In the genomic region with DNA sequence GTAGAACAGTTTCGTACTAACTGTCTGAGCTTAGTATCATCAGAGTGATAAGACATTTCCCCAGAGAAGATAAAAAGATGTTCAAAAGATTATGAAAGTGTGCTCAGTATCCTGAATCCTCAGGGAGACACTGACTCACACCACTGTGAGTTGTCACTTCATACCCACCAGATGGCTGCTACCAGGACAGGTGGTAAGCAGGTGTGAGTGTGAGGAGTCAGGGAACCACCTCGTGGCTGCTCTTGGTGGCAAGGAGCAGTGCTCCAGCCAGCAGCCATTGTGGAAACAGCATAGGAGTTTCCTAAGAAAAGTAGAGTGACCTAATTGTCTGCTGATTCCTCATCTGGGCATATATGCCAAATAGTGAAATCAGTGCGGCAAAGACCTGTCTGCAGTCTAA, we compare ENCODE assay signal across 24 mouse cellular contexts.
"Had no signal": no experiment of that assay in that cellular context is flagged by ENCODE, and none has a peak within 500 bp of the region (broad histone marks: within the 10 kb centered on the region; RNA-seq: fewer than 3 reads in every experiment).

No protein-coding gene starts in this region.

- H3K4me3 ChIP-seq: embryonic facial prominence, embryonic 10.5 days; embryonic facial prominence, embryonic 12.5 days; embryonic facial prominence, embryonic 13.5 days; embryonic facial prominence, embryonic 15.5 days; erythroblast, embryonic 14.5 days; forebrain, embryonic 10.5 days; forebrain, embryonic 12.5 days; forebrain, embryonic 13.5 days; forebrain, embryonic 15.5 days; gastrocnemius, adult 2 months; heart, adult 2 months had no signal

- H3K27me3 ChIP-seq: embryonic facial prominence, embryonic 12.5 days; embryonic facial prominence, embryonic 13.5 days; embryonic facial prominence, embryonic 15.5 days; forebrain, embryonic 12.5 days; forebrain, embryonic 13.5 days; forebrain, embryonic 15.5 days had no signal

- H3K9me3 ChIP-seq: embryonic facial prominence, embryonic 10.5 days; embryonic facial prominence, embryonic 12.5 days; embryonic facial prominence, embryonic 13.5 days; embryonic facial prominence, embryonic 15.5 days; forebrain, embryonic 10.5 days; forebrain, embryonic 12.5 days; forebrain, embryonic 13.5 days; forebrain, embryonic 15.5 days had no signal

- H3K4me1 ChIP-seq: embryonic facial prominence, embryonic 10.5 days; embryonic facial prominence, embryonic 12.5 days; embryonic facial prominence, embryonic 13.5 days; embryonic facial prominence, embryonic 15.5 days had no signal

- H3K36me3 ChIP-seq: embryonic facial prominence, embryonic 10.5 days; embryonic facial prominence, embryonic 12.5 days; embryonic facial prominence, embryonic 13.5 days; embryonic facial prominence, embryonic 15.5 days; forebrain, embryonic 10.5 days; forebrain, embryonic 12.5 days; forebrain, embryonic 15.5 days had no signal

- H3K27ac ChIP-seq: embryonic facial prominence, embryonic 10.5 days; embryonic facial prominence, embryonic 12.5 days; embryonic facial prominence, embryonic 13.5 days; embryonic facial prominence, embryonic 15.5 days; forebrain, embryonic 10.5 days; forebrain, embryonic 12.5 days; forebrain, embryonic 13.5 days; forebrain, embryonic 15.5 days; gastrocnemius, adult 2 months; heart, adult 2 months had no signal

- DNase-seq: cerebellum, adult 8-10 months; cerebellum, adult 9-10 months; cerebellum, adult 9-11 months; cerebellum, postnatal 10 days; cerebellum, postnatal 14 days; cerebellum, postnatal 36 days; embryo, embryonic 11 days; forebrain, postnatal 0 days; gastrocnemius, adult 2 months; gastrocnemius, postnatal 10 days; gastrocnemius, postnatal 14 days; gastrocnemius, postnatal 25 days; gastrocnemius, postnatal 36 days; heart, adult 18-20 months; heart, adult 2 months had no signal
